Mouse (Mus musculus) ES-Bruce4 (cell line): ENCODE measurements around the gene Nup210l.

Source experiments
- CTCF ChIP-seq: IDR thresholded peaks from one replicate; pipeline ENCODE4 v1.8.1; 2011; ENCODE audit warnings: low read depth, low read length
- EP300 ChIP-seq: IDR thresholded peaks from 2 replicates; pipeline ENCODE4 v1.6.1; 2011; ENCODE audit warnings: low read depth, low read length; ENCODE audit not compliant: insufficient read depth
- POLR2A ChIP-seq: IDR thresholded peaks from one replicate; pipeline ENCODE4 v1.8.1; 2011; ENCODE audit warnings: low read length; ENCODE audit not compliant: insufficient read depth

DNA sequence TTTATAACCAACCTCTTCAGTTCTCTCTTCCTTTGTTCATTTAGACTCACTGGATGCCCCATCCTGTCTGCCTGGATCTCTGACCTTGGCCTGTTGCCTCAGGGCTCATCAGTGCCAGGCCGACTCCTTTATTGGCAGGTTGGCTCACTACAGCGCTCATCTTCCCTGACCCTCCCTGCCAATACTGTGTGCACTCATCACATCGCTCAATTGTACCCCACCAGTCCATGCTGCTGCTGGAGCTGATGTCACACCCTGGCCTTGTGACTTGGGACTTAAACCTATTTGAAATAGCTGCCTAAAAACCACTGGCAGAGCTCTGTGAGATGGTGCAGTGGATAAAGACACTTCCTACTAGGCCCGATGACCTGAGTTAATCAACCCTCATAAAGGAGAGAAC lies 36.1 kb upstream of the Nup210l start:
- TF ChIP-seq CTCF, result no peak
- TF ChIP-seq POLR2A, result no peak
- no peak for TF ChIP-seq EP300
